Mouse (Mus musculus) intestine, postnatal 0 days (tissue): Measurements from ENCODE around the gene Gzmd. TPM values are rescaled to one million over a fixed set of nuclear protein-coding genes. Genes with fewer than 3 reads are reported as not detected.
"Not testable (repeated sequence)": the region's sequence is repeated elsewhere in the genome, so short reads cannot be mapped to it uniquely, and the experiment has no call there.

Experiments
- ATAC-seq: fragments of 200-750 bp; cut with Nextera tagmentation; 2 replicates; pipeline ENCODE4 v1.8.0; 2017; ENCODE audit warnings: mild to moderate bottlenecking, moderate TSS enrichment, moderate library complexity
- H3K27ac ChIP-seq: fragments of 300-500 bp; sonication (generic); 2 replicates; pipeline ENCODE4 v1.5.1; 2014; ENCODE audit warnings: mild to moderate bottlenecking, low read depth, low read length, moderate library complexity
- H3K27me3 ChIP-seq: fragments of 300-500 bp; sonication (generic); replicated peaks from 2 replicates; pipeline ENCODE4 v1.6.1; 2014; ENCODE audit warnings: low read length, mixed read lengths; ENCODE audit not compliant: control insufficient read depth, insufficient read depth
- H3K36me3 ChIP-seq: fragments of 300-500 bp; sonication (generic); 2 replicates; pipeline ENCODE4 v1.6.1; 2014; ENCODE audit warnings: mild to moderate bottlenecking, moderate library complexity; ENCODE audit not compliant: control insufficient read depth, insufficient read depth
- H3K4me1 ChIP-seq: fragments of 300-500 bp; sonication (generic); replicated peaks from 2 replicates; pipeline ENCODE4 v1.6.1; 2014; ENCODE audit warnings: antibody characterized with exemption, low read length, mixed read lengths; ENCODE audit not compliant: control insufficient read depth, insufficient read depth
- H3K4me2 ChIP-seq: fragments of 300-500 bp; sonication (generic); replicated peaks from 2 replicates; pipeline ENCODE4 v1.6.1; 2014; ENCODE audit warnings: low read depth, mild to moderate bottlenecking, moderate library complexity
- H3K4me3 ChIP-seq: fragments of 300-500 bp; sonication (generic); 2 replicates; pipeline ENCODE4 v1.5.1; 2014; ENCODE audit warnings: low read depth, low read length
- H3K9ac ChIP-seq: fragments of 300-500 bp; sonication (generic); 2 replicates; pipeline ENCODE4 v1.6.1; 2014; ENCODE audit warnings: mild to moderate bottlenecking, low read depth, low read length
- H3K9me3 ChIP-seq: fragments of 300-500 bp; sonication (generic); 2 replicates; pipeline ENCODE4 v1.6.1; 2016; ENCODE audit warnings: mixed run types; ENCODE audit not compliant: control insufficient read depth
- CTCF ChIP-seq: sonication (generic); IDR thresholded peaks from 2 replicates; pipeline ENCODE4 v1.5.1; 2016; ENCODE audit warnings: low read depth, mild to moderate bottlenecking, control low read depth, antibody characterized with exemption, moderate library complexity
- WGBS: fragments of 180-500 bp; shearing (Covaris S2); extraction: QIAGEN DNeasy Blood & Tissue Kit; methylation state at CpG from one replicate; pipeline ENCODE4 v1.1.7; 2014; 5-methylcytosine and 5-hydroxymethylcytosine counted together
- polyA plus RNA-seq: library from polyadenylated mRNA; unstranded; fragments of >200 nt; fragmentation: Nextera tagmentation; extraction: Ambion mirVana; gene quantifications from 2 replicates; pipeline ENCODE4 v1.2.1, GENCODE M21; 2015

Gzmd gene
- polyA plus RNA-seq, 1 experiment from 2014 or later: not detected

- Histone ChIP-seq H3K36me3 (no peaks in the 10 kb centered on the region), H3K4me3 (no peak overlapping the region), H3K27ac (no peak overlapping the region), H3K4me2 (no peak overlapping the region), H3K9ac (no peak overlapping the region), H3K27me3 (no peaks in the 10 kb centered on the region), H3K9me3 (no peaks in the 10 kb centered on the region), H3K4me1 (no peaks in the 10 kb centered on the region)
- 73% methylated on average over 2 of the region's 2 CpGs for WGBS
- ATAC-seq: no peak
- TF ChIP-seq CTCF: peak; percentile 41
Measured at GRCm38 (mm10) chr14:56155340-56155739, 22.9 kb upstream of the Gzmd start.

GRCm38 (mm10) chr14:56133675-56134074 is 1.3 kb upstream of the Gzmd start:
- not testable (repeated sequence) for H3K4me2 ChIP-seq, H3K9ac ChIP-seq, H3K27me3 ChIP-seq, H3K4me1 ChIP-seq, H3K9me3 ChIP-seq, H3K36me3 ChIP-seq, H3K27ac ChIP-seq, H3K4me3 ChIP-seq, ATAC-seq
- 62% methylated on average over 1 of the region's 1 CpGs for WGBS

- no peak for ATAC-seq
- peak; percentile 41 for TF ChIP-seq CTCF
- 46% methylated on average over 3 of the region's 3 CpGs for WGBS
- Histone ChIP-seq H3K4me3 (no peak overlapping the region), H3K36me3 (no peaks in the 10 kb centered on the region), H3K9me3 (no peaks in the 10 kb centered on the region), H3K9ac (no peak overlapping the region), H3K4me1 (no peaks in the 10 kb centered on the region), H3K4me2 (no peak overlapping the region), H3K27me3 (no peaks in the 10 kb centered on the region), H3K27ac (no peak overlapping the region)
Measured at GRCm38 (mm10) chr14:56128341-56128740, 4.1 kb downstream of the Gzmd start.

DNA sequence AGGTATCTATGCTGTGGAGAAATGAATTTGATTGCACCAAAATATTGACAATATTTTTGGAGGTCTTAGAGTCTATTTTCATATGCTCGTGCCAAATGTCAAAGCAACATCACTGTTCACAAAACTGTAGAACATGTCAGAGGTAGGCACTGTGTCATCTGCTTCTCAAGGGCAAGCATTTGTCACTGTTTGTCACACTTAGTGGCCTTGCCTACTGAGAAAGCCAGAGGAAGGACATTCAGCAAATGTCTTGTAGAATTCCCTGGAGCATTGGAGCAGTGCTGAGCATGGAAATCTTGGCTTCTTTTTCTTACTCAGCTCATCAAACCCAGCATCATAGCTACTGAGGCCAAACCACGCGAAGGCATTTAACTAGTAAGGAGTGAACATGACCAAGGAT is 8.9 kb downstream of the Gzmd start:
- Histone ChIP-seq H3K9ac (no peak overlapping the region), H3K36me3 (no peaks in the 10 kb centered on the region), H3K27me3 (no peaks in the 10 kb centered on the region), H3K4me2 (no peak overlapping the region), H3K9me3 (no peaks in the 10 kb centered on the region), H3K4me1 (no peaks in the 10 kb centered on the region), H3K27ac (no peak overlapping the region), H3K4me3 (no peak overlapping the region)
- no peak for ATAC-seq
- 77% methylated on average over 3 of the region's 3 CpGs for WGBS
- no peak for TF ChIP-seq CTCF

GRCm38 (mm10) chr14:56120525-56120924 is 11.9 kb downstream of the Gzmd start, which contains the start of gene Gzme:
Gene Gzme, minus strand, starts transcription at chr14:56120625.
- ATAC-seq: no peak
- H3K36me3 ChIP-seq: no peaks in the 10 kb centered on the region
- TF ChIP-seq CTCF: no peak

DNA sequence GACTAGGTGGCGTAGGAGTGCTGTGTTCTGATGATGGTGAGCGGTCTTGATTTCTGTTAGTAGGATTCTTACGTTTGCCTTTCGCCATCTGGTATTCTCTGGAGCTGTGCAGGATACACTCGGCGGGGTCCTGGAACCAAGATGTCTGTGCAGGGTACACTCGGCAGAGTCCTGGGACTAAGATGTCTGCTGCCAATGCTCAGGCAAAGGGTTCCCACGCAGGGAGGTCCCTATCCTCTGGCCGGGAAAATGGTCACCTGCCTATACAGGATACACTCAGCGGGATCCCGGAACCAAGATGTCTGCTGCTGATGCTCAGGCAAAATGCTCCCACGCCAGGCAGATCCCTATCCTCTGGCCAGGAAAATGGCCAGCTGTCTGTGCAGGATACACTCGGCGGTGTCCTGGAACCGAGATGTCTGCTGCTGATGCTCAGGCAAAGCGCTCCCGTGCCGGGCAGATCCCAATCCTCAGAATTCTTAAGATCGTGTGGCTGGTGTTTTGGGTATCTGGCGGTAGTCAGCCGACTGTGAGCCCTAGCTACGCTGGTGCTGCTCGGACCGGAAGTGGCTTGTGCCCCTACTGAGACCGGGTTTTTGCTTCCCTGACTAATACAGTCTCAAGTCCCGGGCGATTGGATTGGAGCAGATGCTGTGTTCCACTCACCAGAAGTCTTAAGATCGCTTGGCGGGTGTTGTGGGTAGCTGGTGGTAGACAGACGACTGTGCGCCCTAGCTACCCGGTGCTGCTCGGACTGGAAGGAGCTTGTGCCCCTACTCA is 16.7 kb downstream of the Gzmd start:
- not testable (repeated sequence) for H3K4me2 ChIP-seq, H3K9me3 ChIP-seq, H3K27ac ChIP-seq, ATAC-seq, H3K36me3 ChIP-seq, H3K27me3 ChIP-seq, H3K9ac ChIP-seq, H3K4me1 ChIP-seq, H3K4me3 ChIP-seq
- 91% methylated on average over 33 of the region's 33 CpGs for WGBS

More at GRCm38 (mm10) chr14:56120525-56120924, 11.9 kb downstream of the Gzmd start, which contains the start of gene Gzme:
- Histone ChIP-seq H3K4me2 (no peak within 1 kb of the TSS), H3K27ac (no peak within 1 kb of the TSS), H3K4me3 (no peak within 1 kb of the TSS), H3K4me1 (no peaks in the 10 kb centered on the region), H3K9me3 (no peaks in the 10 kb centered on the region), H3K9ac (no peak within 1 kb of the TSS), H3K27me3 (no peaks in the 10 kb centered on the region)
